Mouse (Mus musculus) megakaryocyte-erythroid progenitor cell, adult 5 weeks (primary cell): Measurements from ENCODE around the gene Ly6g5c. TPM values are rescaled to one million over a fixed set of nuclear protein-coding genes. Genes with fewer than 3 reads are reported as not detected.

Experiments
- polyA plus RNA-seq: library from polyadenylated mRNA; stranded (reverse); fragments of >175 nt; gene quantifications from 2 replicates; pipeline ENCODE4 v1.2.3, GENCODE M21; 2012

The Ly6g5c gene
- polyA plus RNA-seq, 1 experiment, result not detected

Other genes with a start within 250 kb of the Ly6g5c start
- 0.13 TPM in 1 of 2 replicates, not detected in the other for gene Cfb, start 245.8 kb upstream of the Ly6g5c start, polyA plus RNA-seq
- 51.5 and 66.6 TPM in 2 replicates for gene Zbtb12, start 228.8 kb upstream of the Ly6g5c start, polyA plus RNA-seq
- gene Gm20547, start 226.2 kb upstream of the Ly6g5c start, polyA plus RNA-seq, result not detected in 2 replicates
- 2.0 and 2.3 TPM in 2 replicates for gene C2, start 210.0 kb upstream of the Ly6g5c start, polyA plus RNA-seq
- gene Ehmt2, start 209.8 kb upstream of the Ly6g5c start, polyA plus RNA-seq, result 441 and 469 TPM in 2 replicates
- gene Slc44a4, start 193.8 kb upstream of the Ly6g5c start, polyA plus RNA-seq, result not detected in 2 replicates
- gene Neu1, start 177.0 kb upstream of the Ly6g5c start, polyA plus RNA-seq, result 52.4 and 79.9 TPM in 2 replicates
- 425 and 1,961 TPM in 2 replicates for gene Hspa1b, start 149.0 kb upstream of the Ly6g5c start, polyA plus RNA-seq
- 0.52 TPM in 1 of 2 replicates, not detected in the other for gene Gm20481, start 138.4 kb upstream of the Ly6g5c start, polyA plus RNA-seq
- gene Hspa1a, start 136.1 kb upstream of the Ly6g5c start, polyA plus RNA-seq, result 239 and 1,296 TPM in 2 replicates
- 0.06 TPM in 1 of 2 replicates, not detected in the other for gene Hspa1l, start 135.6 kb upstream of the Ly6g5c start, polyA plus RNA-seq
- 154 and 167 TPM in 2 replicates for gene Lsm2, start 126.4 kb upstream of the Ly6g5c start, polyA plus RNA-seq
- gene Vars, start 107.3 kb upstream of the Ly6g5c start, polyA plus RNA-seq, result 841 and 875 TPM in 2 replicates
- gene Vwa7, start 91.7 kb upstream of the Ly6g5c start, polyA plus RNA-seq, result 0.24 and 0.38 TPM in 2 replicates
- 6.0 and 11.9 TPM in 2 replicates for gene Sapcd1, start 80.3 kb upstream of the Ly6g5c start, polyA plus RNA-seq
- 3.4 and 5.4 TPM in 2 replicates for gene Msh5, start 61.5 kb upstream of the Ly6g5c start, polyA plus RNA-seq
- gene Clic1, start 58.3 kb upstream of the Ly6g5c start, polyA plus RNA-seq, result 109 and 129 TPM in 2 replicates
- gene Ddah2, start 49.2 kb upstream of the Ly6g5c start, polyA plus RNA-seq, result 33.8 and 58.4 TPM in 2 replicates
- gene Ly6g6c, start 42.9 kb upstream of the Ly6g5c start, polyA plus RNA-seq, result 0.09 TPM in 1 of 2 replicates, not detected in the other
- gene Mpig6b, start 42.1 kb upstream of the Ly6g5c start, polyA plus RNA-seq, result 0.04 TPM in 1 of 2 replicates, not detected in the other
- not detected in 2 replicates for gene Ly6g6e, start 31.4 kb upstream of the Ly6g5c start, polyA plus RNA-seq
- 0.26 TPM in 1 of 2 replicates, not detected in the other for gene Ly6g6d, start 30.2 kb upstream of the Ly6g5c start, polyA plus RNA-seq
- gene Ly6g6f, start 22.7 kb upstream of the Ly6g5c start, polyA plus RNA-seq, result 0.06 and 0.28 TPM in 2 replicates
- 118 and 123 TPM in 2 replicates for gene Abhd16a, start 19.0 kb upstream of the Ly6g5c start, polyA plus RNA-seq
- gene Ly6g5b, start 7.1 kb downstream of the Ly6g5c start, polyA plus RNA-seq, result 0.45 and 0.69 TPM in 2 replicates
- gene Gpank1, start 13.2 kb downstream of the Ly6g5c start, polyA plus RNA-seq, result 73.8 and 84.9 TPM in 2 replicates
- 77.7 and 78.6 TPM in 2 replicates for gene Csnk2b, start 13.8 kb downstream of the Ly6g5c start, polyA plus RNA-seq
- 4.1 and 4.4 TPM in 2 replicates for gene D17H6S53E, start 18.1 kb downstream of the Ly6g5c start, polyA plus RNA-seq
- 0.37 and 0.84 TPM in 2 replicates for gene Apom, start 23.8 kb downstream of the Ly6g5c start, polyA plus RNA-seq
- gene Bag6, start 26.9 kb downstream of the Ly6g5c start, polyA plus RNA-seq, result 683 and 812 TPM in 2 replicates
- gene Prrc2a, start 56.6 kb downstream of the Ly6g5c start, polyA plus RNA-seq, result 1,479 and 1,500 TPM in 2 replicates
- gene Aif1, start 67.8 kb downstream of the Ly6g5c start, polyA plus RNA-seq, result 3.5 and 4.0 TPM in 2 replicates
- gene Lst1, start 80.2 kb downstream of the Ly6g5c start, polyA plus RNA-seq, result 3.8 and 6.6 TPM in 2 replicates
- gene Ltb, start 86.2 kb downstream of the Ly6g5c start, polyA plus RNA-seq, result 14.0 and 15.6 TPM in 2 replicates
- gene Tnf, start 93.7 kb downstream of the Ly6g5c start, polyA plus RNA-seq, result 12.8 and 21.1 TPM in 2 replicates
- 0.10 and 0.22 TPM in 2 replicates for gene Lta, start 97.1 kb downstream of the Ly6g5c start, polyA plus RNA-seq
- gene Gm16181, start 112.6 kb downstream of the Ly6g5c start, polyA plus RNA-seq, result not detected in 2 replicates
- gene Atp6v1g2, start 125.4 kb downstream of the Ly6g5c start, polyA plus RNA-seq, result 5.5 and 9.2 TPM in 2 replicates
- gene Nfkbil1, start 127.5 kb downstream of the Ly6g5c start, polyA plus RNA-seq, result 42.2 and 43.8 TPM in 2 replicates
- 404 and 440 TPM in 2 replicates for gene Ddx39b, start 133.5 kb downstream of the Ly6g5c start, polyA plus RNA-seq
- gene H2-D1, start 154.5 kb downstream of the Ly6g5c start, polyA plus RNA-seq, result 854 and 953 TPM in 2 replicates
- not detected in 2 replicates for gene H2-Q1, start 212.1 kb downstream of the Ly6g5c start, polyA plus RNA-seq
- not detected in 2 replicates for gene H2-Q2, start 234.0 kb downstream of the Ly6g5c start, polyA plus RNA-seq